Mouse (Mus musculus): ENCODE data around the gene Osbp2.

GRCm38 (mm10) chr11:3863454-3864112 is at the start of gene Osbp2:
- TF ChIP-seq CTCF (IDR thresholded peaks at IDR 0.05; ENCODE audit: extremely low read depth, insufficient read length, insufficient replicate concordance, low read depth, low read length) (no peak), POLR2A (IDR thresholded peaks at IDR 0.05; ENCODE audit: low read depth, low read length) (peak; percentile 18; the same call in 1 of the 2 replicates)

Data from small intestine, adult 2 months (tissue).